Mouse (Mus musculus) layer of hippocampus, adult 18-20 months (tissue): ENCODE results near the gene Itgb5. TPM values are rescaled to one million over a fixed set of nuclear protein-coding genes. Genes with fewer than 3 reads are reported as not detected.

ENCODE experiments used
- DNase-seq, 2 experiments: peaks; one replicate each; pipeline ENCODE4 v3.0.0; 2022; ENCODE audit warnings: low spot score in 2 of 2
- total RNA-seq, 2 experiments: library from RNA; stranded (reverse); gene quantifications; 2 replicates each; pipeline ENCODE4 v1.2.3; 2021

The Itgb5 gene
- total RNA-seq, 2 experiments from 2014 or later, result 46.6 to 48.4 TPM

DNA sequence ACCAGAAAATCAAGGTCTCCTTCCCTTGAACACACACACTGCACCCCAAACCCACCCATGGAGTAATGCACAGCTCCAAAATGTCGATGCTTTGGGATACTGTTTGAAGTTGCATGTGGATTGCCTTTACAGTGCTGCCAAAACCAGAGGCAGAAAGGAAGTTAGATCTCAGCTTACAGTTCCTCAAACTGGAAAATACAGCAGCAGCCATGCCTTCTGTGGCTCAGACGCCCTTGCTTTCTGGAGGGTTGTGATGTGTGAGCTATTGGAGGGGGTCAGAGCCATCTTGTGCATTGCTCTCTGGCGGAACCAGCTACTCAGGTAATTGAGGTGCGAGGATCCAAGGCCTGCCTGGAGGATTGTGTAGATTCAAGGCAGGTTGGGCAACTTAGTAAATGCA lies 107.4 kb downstream of the Itgb5 start:
- no peak for DNase-seq

DNA sequence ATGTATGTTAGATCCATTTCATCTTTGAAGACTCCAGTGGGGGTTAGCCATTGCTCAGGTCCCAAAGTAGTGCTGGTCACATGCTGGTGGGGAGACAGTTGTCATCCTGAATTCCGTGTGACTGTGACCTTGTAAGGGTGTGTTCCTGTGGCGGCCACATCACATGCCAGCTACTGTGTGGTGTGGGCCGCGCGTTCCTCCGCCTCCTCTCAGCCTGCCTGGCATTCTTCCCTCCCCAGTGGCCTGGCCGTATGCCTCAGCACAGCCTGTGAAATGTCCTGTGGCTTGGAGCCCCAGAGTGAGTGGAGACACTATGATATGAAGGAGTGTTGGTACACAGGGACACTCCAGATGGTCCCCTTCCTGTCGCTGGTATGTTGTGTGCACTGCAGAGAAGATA lies 108.1 kb downstream of the Itgb5 start:
- DNase-seq, result peak in 1 of 2 experiments; percentile 60

DNA sequence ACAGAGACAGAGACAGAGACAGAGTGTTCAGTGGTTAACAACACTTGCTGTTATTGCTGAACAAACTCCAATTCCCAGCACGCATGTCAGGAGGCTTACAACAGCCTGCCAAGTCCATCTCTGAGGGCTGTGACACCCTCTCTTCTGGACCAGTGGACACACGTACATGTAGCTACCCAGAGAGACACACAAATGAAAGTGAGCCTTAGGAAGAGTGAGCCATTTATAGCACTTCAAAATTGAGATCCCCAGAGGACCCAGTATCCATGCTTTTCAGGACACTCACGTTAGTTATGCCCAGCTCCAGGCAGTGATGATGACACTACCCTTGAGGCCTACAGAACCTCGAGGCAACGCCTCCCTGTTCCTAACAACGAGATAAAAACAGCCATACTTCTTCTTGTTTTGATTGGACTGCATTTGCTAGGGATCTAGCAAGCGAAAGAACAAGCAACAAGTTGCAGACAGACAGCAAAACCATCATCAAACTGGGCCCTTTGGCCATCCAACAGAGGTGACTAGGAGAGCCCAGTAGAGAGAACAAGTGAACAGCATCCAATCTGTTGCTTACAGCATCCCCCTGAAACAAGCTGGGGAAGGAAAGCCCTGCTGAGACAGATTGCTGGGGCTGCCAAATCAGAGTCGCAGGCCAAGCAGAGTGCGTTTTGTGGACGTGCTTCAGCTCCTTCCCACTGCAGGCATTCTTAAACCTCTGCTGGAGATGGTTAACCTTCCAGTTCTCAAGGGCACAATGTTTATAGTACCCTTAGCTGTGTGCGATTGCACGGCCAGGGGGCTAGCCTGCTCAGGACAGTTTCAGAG lies 109.1 kb downstream of the Itgb5 start:
- DNase-seq, result no peak

DNA sequence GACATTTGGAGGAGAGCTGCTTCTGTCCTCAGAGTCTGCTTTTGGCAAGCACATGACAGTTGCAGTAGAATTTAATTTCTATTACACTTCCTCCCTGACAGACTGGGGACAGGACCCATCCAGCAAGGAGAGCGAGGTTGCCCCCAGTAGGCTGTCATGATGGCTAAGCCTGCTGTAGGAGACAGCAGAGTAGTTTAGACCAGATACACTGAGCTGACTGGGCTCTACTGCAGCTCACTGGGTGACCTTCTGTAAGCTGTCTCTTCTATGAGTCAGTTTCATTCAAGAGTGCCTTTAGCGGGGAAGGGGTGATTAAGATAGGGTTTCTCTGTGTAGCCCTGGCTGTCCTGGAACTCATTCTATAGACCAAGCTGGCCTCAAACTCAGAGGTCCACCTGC lies 109.7 kb downstream of the Itgb5 start:
- DNase-seq, result no peak

DNA sequence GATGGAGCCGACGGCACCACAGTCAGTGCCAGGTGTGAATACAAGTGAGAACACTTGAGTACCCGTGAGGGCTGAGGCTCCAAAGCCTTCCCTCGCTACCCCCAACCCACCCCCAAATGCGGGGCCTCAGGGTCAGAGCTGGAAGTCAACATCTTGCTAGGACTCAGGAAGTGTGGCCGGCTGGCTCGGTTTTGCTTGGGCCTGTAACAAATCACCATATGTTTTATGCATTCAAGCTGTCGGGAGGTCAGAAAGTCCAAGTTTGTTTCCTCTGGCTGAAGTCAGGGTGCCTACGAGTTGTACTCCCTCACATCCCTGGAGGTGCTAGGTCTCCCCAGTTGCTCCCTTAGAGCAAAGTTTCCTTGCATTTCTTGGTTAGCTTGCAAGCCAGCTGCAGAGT lies 110.2 kb downstream of the Itgb5 start:
- DNase-seq, result no peak

DNA sequence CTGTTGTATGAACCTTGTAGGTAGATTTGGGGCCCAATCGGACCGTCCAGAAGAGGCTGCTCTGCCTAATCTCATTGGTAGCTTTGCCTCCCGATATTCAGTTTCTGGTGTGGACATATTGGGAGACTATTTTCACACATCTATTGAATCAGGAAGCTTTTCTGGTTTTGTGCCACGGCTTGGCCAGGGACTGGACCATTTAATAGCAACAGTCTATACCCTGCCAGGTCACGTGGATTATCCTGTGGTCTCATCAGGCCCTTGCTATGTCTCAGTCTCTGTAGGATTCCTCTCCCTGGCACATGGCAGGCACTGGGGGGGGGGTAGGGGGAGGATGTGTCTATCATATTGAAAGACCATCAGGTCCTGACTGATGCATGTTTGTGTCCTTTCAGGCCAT lies 110.6 kb downstream of the Itgb5 start:
- DNase-seq, result no peak

DNA sequence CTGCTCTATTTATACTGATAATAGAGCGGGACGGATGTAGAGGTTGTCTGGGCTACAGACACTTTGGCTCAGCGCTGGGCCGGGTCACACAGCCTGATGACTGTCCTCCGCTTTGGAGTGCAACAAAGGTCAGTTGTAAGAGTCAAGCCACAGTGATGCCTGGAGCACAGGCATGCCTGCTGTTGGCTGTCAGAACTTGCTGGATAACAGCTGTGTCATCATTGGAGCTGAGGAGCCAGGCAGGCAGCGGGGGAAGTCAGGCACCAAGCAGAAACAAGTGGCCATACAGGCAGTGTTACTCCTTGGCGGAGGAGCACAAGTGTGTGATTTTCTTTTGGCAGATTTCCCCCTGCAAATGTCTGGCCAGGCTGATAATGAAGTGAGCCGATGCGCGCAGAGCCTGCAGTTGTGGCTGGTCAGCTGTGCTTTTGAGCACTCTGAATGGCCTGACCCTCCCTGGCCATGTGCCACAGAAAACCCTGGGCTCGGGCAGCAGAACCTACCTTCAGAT lies 111.9 kb downstream of the Itgb5 start:
- DNase-seq, result peak in 1 of 2 experiments; percentile 30

DNA sequence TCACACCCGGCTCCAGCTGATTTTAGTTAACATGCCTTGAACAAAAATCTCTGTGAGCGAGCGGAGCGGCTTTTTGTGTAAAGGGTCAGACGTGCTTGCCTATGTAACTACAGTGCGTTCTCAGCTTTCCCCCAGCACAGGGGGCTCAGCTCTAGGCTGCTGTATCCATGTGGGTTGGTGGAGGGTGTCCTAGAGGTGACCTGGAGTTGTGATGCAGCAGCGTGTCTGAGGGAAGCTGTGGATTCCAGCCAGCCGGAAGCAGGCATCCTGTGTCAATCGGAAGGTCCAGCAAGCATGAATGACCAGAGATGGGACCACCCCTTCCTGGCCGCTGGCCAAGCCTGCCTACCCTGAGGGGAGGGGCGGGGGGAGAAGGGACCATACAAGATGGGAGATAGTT lies 112.9 kb downstream of the Itgb5 start:
- no peak for DNase-seq

DNA sequence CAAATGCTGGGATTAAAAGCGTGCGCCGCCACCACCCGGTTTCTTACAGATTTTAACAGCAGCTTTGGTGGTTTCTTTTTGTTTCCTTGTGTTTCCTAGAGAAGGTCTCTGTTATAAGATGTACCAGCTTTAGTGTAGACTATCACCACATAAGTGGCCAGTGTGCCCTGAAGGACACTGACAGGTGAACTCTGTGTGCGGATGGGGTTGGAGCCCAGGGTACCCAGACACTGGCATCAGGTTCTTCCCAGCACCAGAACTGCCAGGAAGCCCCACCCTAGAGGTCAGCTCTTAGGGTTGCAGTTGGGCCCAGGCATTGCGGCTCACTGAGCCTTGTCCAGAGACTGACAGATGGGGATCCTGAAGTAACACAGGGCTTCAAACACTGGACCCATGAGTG lies 113.9 kb downstream of the Itgb5 start:
- no peak for DNase-seq

DNA sequence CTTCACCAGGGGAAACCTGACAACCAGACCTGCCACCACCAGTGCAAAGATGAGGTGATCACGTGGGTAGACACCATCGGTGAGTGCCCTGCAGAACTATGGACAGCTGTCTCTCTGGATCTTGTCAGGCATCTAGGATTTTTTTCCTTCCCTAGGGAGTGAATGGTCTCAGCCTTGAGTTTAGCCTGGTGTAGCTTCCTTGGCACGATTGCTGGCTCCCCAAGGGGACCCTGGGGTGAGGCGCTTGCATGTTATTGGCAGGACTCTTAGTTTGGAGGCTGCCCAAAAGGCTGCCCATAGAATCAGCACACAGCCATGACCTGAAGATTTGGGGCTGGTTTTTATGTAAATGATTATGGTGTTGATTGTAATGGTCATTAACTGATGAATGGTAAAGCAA lies 114.7 kb downstream of the Itgb5 start:
- DNase-seq, result no peak

DNA sequence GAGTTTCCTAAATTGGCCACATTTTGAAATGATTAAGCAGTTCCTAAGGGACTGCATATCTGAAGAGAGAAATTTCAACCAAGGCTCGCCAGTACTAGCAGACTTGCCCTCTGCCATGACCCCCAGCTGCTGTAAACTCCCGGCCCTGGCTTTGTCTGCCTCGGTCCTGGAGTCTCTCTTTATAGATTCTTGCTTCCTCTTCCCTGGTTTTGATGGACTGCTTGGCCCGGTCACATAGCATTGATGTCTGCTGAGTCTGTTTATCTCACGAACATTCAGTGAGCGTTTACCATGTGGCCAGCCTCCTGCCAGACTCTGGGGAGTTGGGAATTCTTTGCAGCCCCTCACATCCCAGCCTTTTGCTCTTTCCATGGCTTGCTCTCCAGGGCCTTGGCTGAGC lies 115.3 kb downstream of the Itgb5 start:
- no peak for DNase-seq

DNA sequence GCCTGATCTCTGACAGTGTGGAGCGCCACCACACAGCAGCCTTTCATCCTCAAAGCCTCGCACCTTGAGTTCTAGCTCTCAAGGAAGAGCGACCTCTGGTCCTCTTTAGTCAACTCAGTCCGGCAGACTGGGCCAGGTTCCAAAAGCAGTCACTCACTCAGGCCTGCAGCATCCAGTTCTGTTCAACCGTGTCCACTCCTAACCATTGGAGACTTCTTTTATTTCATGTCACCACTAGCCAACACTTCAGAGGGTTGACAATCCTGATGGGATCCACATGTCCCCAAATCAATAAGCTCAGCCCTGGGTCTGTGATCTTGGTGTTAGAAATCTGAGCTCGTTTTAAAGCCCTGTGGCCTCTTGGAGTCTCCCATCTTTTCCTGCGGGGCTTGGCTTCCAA lies 116.6 kb downstream of the Itgb5 start:
- DNase-seq, result no peak

DNA sequence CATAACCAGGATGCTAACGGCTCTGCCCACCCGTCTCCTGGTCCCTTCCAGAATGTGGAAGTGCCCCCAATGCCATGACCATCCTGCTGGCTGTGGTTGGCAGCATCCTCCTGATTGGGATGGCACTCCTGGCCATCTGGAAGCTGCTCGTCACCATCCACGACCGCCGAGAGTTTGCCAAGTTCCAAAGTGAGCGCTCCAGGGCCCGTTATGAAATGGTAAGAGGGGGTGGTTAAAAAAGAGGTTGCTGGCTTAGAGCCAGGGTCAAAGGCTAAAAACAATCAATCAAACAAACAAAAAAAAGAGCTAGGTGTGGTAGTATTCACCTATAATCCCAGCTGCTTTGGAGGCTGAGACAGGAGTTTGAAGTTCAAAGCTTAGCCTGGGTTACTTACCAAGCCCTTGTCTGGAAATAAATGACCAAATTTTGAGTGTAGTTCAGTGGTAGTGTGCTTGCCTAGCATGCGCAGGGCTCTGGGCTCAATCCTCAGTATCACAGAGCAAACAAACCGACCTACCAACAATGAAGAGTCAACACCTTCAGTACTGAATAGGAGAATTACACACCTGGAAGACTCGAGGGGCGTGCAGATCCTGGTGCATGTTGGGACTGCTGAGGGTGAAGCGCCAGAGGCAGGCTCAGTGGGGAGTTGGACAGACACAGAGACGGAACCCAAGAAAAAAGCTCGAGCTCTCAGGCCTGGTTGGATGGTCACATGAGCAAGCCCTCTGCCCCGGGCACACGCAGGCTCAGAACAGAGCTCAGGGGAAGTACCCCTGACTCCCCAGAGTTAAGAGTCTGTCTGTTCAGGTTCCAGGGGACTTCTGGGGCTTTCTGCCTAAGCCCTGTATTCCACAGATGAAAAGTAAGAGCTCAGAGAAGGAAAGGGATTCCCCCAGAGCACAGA lies 118.5 kb downstream of the Itgb5 start:
- no peak for DNase-seq

DNA sequence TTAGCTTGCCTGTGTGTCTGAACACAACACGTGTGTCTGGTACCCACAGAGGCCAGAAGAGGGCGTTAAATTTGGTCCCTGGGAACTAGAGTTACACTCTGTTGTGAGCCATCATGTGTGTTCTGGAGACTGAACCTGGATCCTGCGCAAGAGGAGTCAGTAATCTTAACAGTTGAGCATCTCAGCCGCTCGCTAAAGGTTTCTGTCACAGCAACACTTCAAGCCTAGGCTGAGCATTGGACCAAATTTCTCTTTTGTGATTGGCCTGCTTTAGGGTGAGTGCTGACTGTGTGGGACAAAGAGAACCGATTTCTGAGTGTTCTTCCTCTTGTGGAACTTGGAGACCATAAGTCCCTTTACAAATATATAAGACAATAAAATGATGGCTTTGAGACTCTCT lies 120.9 kb downstream of the Itgb5 start:
- DNase-seq, result no peak

DNA sequence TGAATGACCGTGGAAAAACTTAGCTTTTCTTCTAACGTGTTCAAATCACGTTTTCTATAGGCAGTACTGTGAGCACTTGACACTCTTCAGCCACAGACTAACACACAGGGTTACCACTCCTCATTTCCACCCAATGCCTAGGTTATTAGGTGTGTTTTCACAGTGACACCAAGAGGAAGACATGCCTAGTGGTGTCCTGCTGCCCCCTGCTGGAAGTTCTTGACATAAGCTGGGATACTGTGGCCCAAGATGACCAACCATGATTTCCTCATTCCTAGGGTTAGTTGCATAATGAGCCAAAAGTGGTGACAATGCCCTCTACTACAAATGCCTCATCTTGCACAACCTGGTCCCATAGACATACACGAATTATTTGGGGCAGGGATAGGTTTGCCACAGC lies 121.4 kb downstream of the Itgb5 start:
- peak; percentile 65 to 87 for DNase-seq

DNA sequence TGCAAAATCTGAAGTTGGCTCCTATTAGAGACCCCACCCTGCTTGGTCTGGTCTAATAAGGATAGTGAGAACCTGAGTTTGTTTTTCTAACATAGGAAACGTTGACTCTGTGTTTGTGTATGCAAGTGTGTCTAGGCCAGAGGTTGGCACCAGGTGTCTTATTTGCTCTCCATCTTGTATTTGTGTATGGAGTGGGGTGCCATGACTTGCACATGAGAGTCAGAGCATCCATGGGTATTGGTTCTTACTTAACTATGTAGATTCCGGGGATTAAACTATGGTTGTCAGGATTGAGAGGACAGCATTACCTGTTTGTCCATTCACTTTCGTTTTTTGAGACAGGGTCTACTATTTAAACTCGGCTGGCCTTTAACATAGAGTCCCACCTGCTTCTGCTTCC lies 123.5 kb downstream of the Itgb5 start:
- DNase-seq, result no peak

DNA sequence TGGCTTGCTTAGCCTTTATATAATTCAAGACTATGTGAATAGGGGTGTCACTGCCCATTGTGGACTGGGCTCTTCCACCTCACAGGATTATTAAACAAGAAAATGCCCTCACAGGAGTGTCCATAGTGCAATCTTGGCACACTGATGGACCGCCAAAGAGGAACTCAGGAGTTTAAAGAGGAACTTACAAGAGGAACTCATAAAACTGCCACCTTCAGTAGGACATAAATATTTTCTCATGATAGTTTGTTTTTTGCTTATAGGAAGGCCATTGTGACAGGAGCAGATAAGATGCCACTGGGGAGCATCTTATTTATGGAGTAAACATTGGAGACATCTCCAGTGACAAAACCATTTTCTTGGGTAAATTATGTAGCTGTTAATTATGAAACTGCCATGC lies 125.3 kb downstream of the Itgb5 start:
- DNase-seq, result no peak

DNA sequence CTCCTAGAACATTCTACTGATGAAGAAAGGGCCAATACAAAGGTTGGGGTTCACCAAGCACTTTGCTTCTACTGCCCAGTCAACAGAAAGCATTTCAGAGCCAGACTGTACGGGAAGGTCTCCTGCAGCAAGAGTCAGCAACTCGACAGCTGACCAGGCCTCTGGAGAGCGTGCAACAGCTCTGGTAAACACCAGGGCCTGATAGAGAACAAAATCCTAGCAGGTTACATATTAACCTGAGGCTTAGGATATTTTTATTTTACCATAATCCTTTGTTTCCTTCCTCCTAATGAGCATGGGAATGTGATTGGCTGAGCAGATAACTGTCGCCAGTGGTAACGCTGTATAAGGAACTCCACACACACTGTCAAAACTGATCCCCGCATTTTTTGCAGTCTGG lies 134.0 kb downstream of the Itgb5 start:
- DNase-seq, result no peak

DNA sequence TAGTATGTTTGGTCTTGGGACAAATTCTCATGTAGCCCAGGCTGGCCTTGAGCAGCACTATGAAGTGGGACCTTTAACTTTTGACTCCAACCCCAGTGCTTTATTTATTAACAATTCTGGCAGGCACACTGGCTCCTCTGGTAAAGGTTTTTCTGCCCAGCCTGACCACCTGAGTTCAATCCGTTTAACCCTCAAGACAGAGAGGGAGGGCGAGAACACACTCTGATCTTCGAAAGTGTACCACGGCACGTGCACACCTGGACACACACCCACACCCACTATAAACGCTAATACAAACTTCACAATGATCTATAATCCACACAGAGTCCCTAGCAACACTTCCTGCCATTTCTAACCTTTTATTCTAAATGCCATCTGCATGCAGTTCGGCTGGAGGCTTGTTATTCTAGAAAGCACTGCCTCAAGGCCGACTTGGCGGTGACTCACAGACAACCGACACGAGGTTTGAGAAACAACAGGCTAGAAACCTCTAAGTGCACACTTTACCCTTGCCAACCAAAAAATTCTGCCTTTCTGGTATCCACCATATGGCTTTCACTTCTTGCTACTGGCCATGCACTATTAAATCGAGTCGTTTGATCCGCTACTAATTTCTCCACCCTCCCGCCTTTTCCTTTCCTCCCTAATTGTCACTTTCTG lies 136.5 kb downstream of the Itgb5 start:
- peak in 1 of 2 experiments; percentile 16 for DNase-seq

DNA sequence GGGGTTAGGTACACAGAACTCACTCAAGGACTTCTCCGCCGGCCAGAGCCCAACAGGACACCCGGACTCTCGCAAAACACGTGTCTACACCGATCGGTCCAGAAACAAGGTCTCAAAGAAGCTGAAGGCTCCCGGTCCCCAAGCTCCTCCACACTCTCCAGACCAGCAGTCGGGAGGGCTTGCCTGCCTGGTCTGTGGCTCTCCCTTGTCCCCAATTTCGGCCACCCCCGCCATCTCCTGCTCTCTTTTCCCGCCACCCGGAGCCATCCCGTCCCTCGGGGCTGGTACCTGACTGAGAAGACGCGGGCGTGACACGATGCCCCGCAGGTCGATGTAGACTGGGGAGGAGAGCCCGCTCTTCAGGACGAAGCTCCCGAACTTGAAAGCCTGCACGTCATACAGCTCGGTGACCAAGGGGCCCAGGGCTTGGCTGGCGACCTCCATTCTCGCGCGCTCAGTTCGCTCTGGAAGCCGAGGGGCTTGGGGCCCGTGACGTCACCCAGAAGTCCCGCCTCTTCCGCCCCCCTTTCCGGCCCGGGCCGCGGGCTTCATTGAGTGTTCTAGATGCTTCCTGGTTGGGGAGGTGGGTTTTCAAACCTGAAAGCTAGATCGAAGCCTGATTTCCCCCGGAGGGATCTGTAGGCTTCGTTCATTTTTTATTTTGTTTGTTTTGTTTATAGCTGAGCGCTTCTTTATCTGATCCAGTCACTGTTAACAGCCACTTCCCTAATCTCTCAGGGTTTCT lies 137.2 kb downstream of the Itgb5 start, which contains the start of gene Umps:
Umps (minus strand) TSS at position 501 of the 745 bp plus-strand sequence.
- DNase-seq, result peak; percentile 77 to 87

DNA sequence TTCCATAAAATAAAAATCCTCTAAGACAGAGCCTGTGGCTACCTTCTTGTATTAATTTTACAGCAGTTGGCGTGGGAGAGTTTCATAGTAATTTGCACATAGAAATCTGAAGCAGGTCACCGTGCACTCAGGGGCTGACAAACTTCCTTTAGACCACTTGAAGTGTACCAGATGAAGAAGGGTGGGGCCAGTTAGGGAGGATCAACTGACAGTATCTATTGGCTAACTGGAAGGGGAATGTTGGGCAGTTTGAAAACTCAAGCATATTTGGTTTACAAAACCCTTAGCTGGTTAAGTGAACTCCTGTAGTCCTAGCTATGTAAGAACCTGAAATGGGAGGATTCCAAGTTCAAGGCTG lies 137.8 kb downstream of the Itgb5 start:
- DNase-seq, result no peak
